Mouse (Mus musculus) ES-E14 (cell line): ENCODE measurements around the gene Gm26897.

Experiments used
- HCFC1 ChIP-seq: IDR thresholded peaks from 2 replicates; pipeline ENCODE4 v1.6.1; 2012; ENCODE audit warnings: low read length, inconsistent platforms, borderline replicate concordance; ENCODE audit not compliant: insufficient read depth
- MAFK ChIP-seq: IDR thresholded peaks from 2 replicates; pipeline ENCODE4 v1.6.1; 2014; ENCODE audit warnings: mild to moderate bottlenecking, low read depth, low read length, inconsistent platforms; ENCODE audit not compliant: insufficient read depth
- ZC3H11A ChIP-seq: IDR thresholded peaks from 2 replicates; pipeline ENCODE4 v1.6.1; 2012; ENCODE audit warnings: low read depth, mild to moderate bottlenecking, inconsistent platforms, low read length, borderline replicate concordance
- ZNF384 ChIP-seq: IDR thresholded peaks from 2 replicates; pipeline ENCODE4 v1.6.1; 2012; ENCODE audit warnings: low read depth, low read length, inconsistent platforms

DNA sequence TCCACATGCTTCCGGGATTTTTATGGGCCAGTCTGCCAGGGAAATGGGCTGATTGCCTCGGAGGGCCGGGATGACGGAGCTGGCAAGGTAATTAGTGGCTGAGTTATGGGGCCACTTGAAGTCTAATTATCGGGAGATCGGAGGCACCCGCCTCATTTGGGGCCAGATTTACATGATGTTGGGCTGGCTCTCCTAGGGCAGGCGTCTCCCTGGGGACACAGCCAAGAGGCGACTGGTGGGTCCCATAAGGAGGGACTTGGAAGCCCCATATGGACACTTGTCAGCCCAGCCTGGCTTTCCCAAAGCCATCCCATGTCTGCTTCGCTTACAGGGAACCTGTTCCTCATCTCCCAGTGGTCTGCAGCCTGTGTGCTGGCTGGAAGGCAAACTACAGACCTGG lies 45.1 kb upstream of the Gm26897 start:
- TF ChIP-seq ZC3H11A = no peak
- no peak for TF ChIP-seq MAFK
- no peak for TF ChIP-seq ZNF384
- TF ChIP-seq HCFC1 = no peak
